Mouse (Mus musculus): ENCODE measurements around the gene Tbc1d1. TPM values are rescaled to one million over a fixed set of nuclear protein-coding genes. Genes with fewer than 3 reads are reported as not detected.
"Not testable (repeated sequence)": the region's sequence is repeated elsewhere in the genome, so short reads cannot be mapped to it uniquely, and the experiment has no call there.

Gene Tbc1d1
- total and polyA plus RNA-seq, 2 experiments = 2.2 to 8.1 TPM

GRCm38 (mm10) chr5:64336767-64337408 is 180.8 kb downstream of the Tbc1d1 start:
- Histone ChIP-seq H3K4me1 (ENCODE audit: control insufficient read depth, insufficient read depth, low read length) (peaks cover 27% of the 10 kb centered on the region), H3K79me2 (ENCODE audit: control insufficient read depth, insufficient read depth, low read length) (no peaks in the 10 kb centered on the region), H3K36me3 (ENCODE audit: control insufficient read depth, insufficient read depth, low read length) (no peaks in the 10 kb centered on the region), H3K27me3 (ENCODE audit: control insufficient read depth, insufficient read depth, low read length) (no peaks in the 10 kb centered on the region), H3K4me3 (ENCODE audit: insufficient read depth, low read depth, low read length) (no peak overlapping the region), H3K27ac (replicated peaks; ENCODE audit: insufficient read depth, low read depth, low read length) (peak overlapping the region; percentile 96), H3K9ac (ENCODE audit: low read depth, low read length) (peak overlapping the region; percentile 74)
- no peak for TF ChIP-seq POLR2A (IDR thresholded peaks at IDR 0.05; ENCODE audit: extremely low read depth, insufficient read depth, low read length)
- TF ChIP-seq CTCF (IDR thresholded peaks at IDR 0.05; ENCODE audit: low read depth, low read length) = peak; percentile 53
- 18% methylated on average over 7 of the region's 7 CpGs for WGBS
- DNase-seq (ENCODE audit: extremely low read depth, low read depth, low spot score) = peak; percentile 59

GRCm38 (mm10) chr5:64338795-64339194 is 182.7 kb downstream of the Tbc1d1 start:
- peak overlapping the region; percentile 1; the same call in 1 of the 2 replicates for H3K27ac ChIP-seq (replicated peaks; ENCODE audit: insufficient read depth, low read depth, low read length)
- 45% methylated on average over 6 of the region's 6 CpGs for WGBS
- not testable (repeated sequence) for H3K36me3 ChIP-seq (ENCODE audit: control insufficient read depth, insufficient read depth, low read length)

GRCm38 (mm10) chr5:64340366-64340765 is 184.3 kb downstream of the Tbc1d1 start:
- TF ChIP-seq CTCF (IDR thresholded peaks at IDR 0.05; ENCODE audit: low read depth, low read length) (no peak), POLR2A (IDR thresholded peaks at IDR 0.05; ENCODE audit: extremely low read depth, insufficient read depth, low read length) (no peak)
- H3K79me2 ChIP-seq (ENCODE audit: control insufficient read depth, insufficient read depth, low read length) = no peaks in the 10 kb centered on the region
- peaks cover 47% of the 10 kb centered on the region for H3K4me1 ChIP-seq (ENCODE audit: control insufficient read depth, insufficient read depth, low read length)
- H3K27ac ChIP-seq (replicated peaks; ENCODE audit: insufficient read depth, low read depth, low read length) = no peak overlapping the region
- H3K27me3 ChIP-seq (ENCODE audit: control insufficient read depth, insufficient read depth, low read length) = no peaks in the 10 kb centered on the region
- peak; percentile 55 for DNase-seq (ENCODE audit: extremely low read depth, low read depth, low spot score)
- no peak overlapping the region for H3K9ac ChIP-seq (ENCODE audit: low read depth, low read length)
- H3K4me3 ChIP-seq (ENCODE audit: insufficient read depth, low read depth, low read length) = no peak overlapping the region
- 86% methylated on average over 3 of the region's 3 CpGs for WGBS
- H3K36me3 ChIP-seq (ENCODE audit: control insufficient read depth, insufficient read depth, low read length) = no peaks in the 10 kb centered on the region

More at GRCm38 (mm10) chr5:64338795-64339194, 182.7 kb downstream of the Tbc1d1 start:
- H3K4me1 ChIP-seq (ENCODE audit: control insufficient read depth, insufficient read depth, low read length) = peaks cover 42% of the 10 kb centered on the region
- peak; percentile 25 for DNase-seq (ENCODE audit: extremely low read depth, low read depth, low spot score)
- not testable (repeated sequence) for H3K4me3 ChIP-seq (ENCODE audit: insufficient read depth, low read depth, low read length); H3K79me2 ChIP-seq (ENCODE audit: control insufficient read depth, insufficient read depth, low read length); H3K27me3 ChIP-seq (ENCODE audit: control insufficient read depth, insufficient read depth, low read length); H3K9ac ChIP-seq (ENCODE audit: low read depth, low read length)

- Histone ChIP-seq H3K27ac (replicated peaks; ENCODE audit: insufficient read depth, low read depth, low read length) (peak overlapping the region; percentile 65), H3K36me3 (ENCODE audit: control insufficient read depth, insufficient read depth, low read length) (no peaks in the 10 kb centered on the region), H3K9ac (ENCODE audit: low read depth, low read length) (peak overlapping the region; percentile 25; the same call in 1 of the 2 replicates), H3K4me1 (ENCODE audit: control insufficient read depth, insufficient read depth, low read length) (peaks cover 52% of the 10 kb centered on the region), H3K79me2 (ENCODE audit: control insufficient read depth, insufficient read depth, low read length) (no peaks in the 10 kb centered on the region), H3K4me3 (ENCODE audit: insufficient read depth, low read depth, low read length) (no peak overlapping the region), H3K27me3 (ENCODE audit: control insufficient read depth, insufficient read depth, low read length) (no peaks in the 10 kb centered on the region)
- TF ChIP-seq POLR2A (IDR thresholded peaks at IDR 0.05; ENCODE audit: extremely low read depth, insufficient read depth, low read length) (no peak), CTCF (IDR thresholded peaks at IDR 0.05; ENCODE audit: low read depth, low read length) (no peak)
- 23% methylated on average over 3 of the region's 3 CpGs for WGBS
- peak; percentile 86 for DNase-seq (ENCODE audit: extremely low read depth, low read depth, low spot score)
These were observed 185.6 kb downstream of the Tbc1d1 start for GRCm38 (mm10) chr5:64341671-64342070.

- Histone ChIP-seq H3K36me3 (ENCODE audit: control insufficient read depth, insufficient read depth, low read length) (no peaks in the 10 kb centered on the region), H3K79me2 (ENCODE audit: control insufficient read depth, insufficient read depth, low read length) (no peaks in the 10 kb centered on the region), H3K4me3 (ENCODE audit: insufficient read depth, low read depth, low read length) (no peak overlapping the region), H3K27me3 (ENCODE audit: control insufficient read depth, insufficient read depth, low read length) (no peaks in the 10 kb centered on the region), H3K27ac (replicated peaks; ENCODE audit: insufficient read depth, low read depth, low read length) (peak overlapping the region; percentile 97), H3K9ac (ENCODE audit: low read depth, low read length) (no peak overlapping the region), H3K4me1 (ENCODE audit: control insufficient read depth, insufficient read depth, low read length) (peaks cover 50% of the 10 kb centered on the region)
- TF ChIP-seq POLR2A (IDR thresholded peaks at IDR 0.05; ENCODE audit: extremely low read depth, insufficient read depth, low read length) = no peak
- no peak for DNase-seq (ENCODE audit: extremely low read depth, low read depth, low spot score)
- WGBS = 86% methylated on average over 10 of the region's 10 CpGs
These were observed 186.0 kb downstream of the Tbc1d1 start for GRCm38 (mm10) chr5:64342138-64342537.

- Histone ChIP-seq H3K4me3 (ENCODE audit: insufficient read depth, low read depth, low read length) (peak overlapping the region; percentile 65), H3K36me3 (ENCODE audit: control insufficient read depth, insufficient read depth, low read length) (no peaks in the 10 kb centered on the region), H3K9ac (ENCODE audit: low read depth, low read length) (peak overlapping the region; percentile 87), H3K27ac (replicated peaks; ENCODE audit: insufficient read depth, low read depth, low read length) (peak overlapping the region; percentile 97), H3K27me3 (ENCODE audit: control insufficient read depth, insufficient read depth, low read length) (no peaks in the 10 kb centered on the region), H3K4me1 (ENCODE audit: control insufficient read depth, insufficient read depth, low read length) (peaks cover 36% of the 10 kb centered on the region), H3K79me2 (ENCODE audit: control insufficient read depth, insufficient read depth, low read length) (no peaks in the 10 kb centered on the region)
- DNase-seq (ENCODE audit: extremely low read depth, low read depth, low spot score) = peak; percentile 96
- 12% methylated on average over 5 of the region's 5 CpGs for WGBS
- TF ChIP-seq POLR2A (IDR thresholded peaks at IDR 0.05; ENCODE audit: extremely low read depth, insufficient read depth, low read length) = peak; percentile 74
- peak; percentile 65 for TF ChIP-seq CTCF (IDR thresholded peaks at IDR 0.05; ENCODE audit: low read depth, low read length)
These were observed 188.0 kb downstream of the Tbc1d1 start for GRCm38 (mm10) chr5:64343972-64344700.

Data from liver, adult 2 months (tissue).